Mouse (Mus musculus): ENCODE results near the gene Wasf2.

Wasf2 gene

DNA sequence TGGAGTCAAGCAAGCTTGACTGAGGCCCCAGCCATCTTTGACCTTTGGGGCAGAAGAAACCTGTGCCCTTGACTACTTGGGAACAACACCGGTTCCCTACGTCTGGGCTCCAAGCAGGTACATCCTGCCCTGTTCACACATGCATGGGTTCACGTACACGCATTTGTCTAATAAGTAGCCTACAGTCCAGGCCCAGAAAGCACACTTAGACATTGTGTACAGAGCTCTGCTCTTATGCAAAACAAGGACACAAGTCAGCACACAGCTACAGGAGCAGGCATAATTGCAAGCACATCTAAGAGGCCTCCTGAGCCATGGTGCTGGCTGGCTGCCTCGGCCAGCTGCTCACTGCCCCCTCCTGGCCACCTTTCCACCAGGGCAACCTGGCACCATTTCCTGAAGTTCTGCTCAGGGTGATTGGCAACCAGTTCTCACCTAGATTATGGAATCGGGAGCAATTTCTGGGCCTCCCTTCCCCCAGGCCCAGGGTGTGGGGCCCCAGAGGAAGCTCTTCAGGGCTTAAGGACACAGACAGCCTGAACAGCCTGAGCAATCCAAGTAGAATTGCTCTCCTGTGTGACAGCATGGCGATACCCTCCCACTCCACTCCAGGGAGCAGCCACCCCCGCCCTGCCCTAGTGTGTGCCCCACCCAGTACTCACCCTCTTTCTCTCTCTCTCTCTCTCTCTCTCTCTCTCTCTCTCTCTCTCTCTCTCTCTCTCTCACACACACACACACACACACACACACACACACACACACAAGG lies 70.9 kb downstream of the Wasf2 start:
- peak; percentile 45 to 69 for DNase-seq (ENCODE audit: low spot score in 2 of 2)

DNA sequence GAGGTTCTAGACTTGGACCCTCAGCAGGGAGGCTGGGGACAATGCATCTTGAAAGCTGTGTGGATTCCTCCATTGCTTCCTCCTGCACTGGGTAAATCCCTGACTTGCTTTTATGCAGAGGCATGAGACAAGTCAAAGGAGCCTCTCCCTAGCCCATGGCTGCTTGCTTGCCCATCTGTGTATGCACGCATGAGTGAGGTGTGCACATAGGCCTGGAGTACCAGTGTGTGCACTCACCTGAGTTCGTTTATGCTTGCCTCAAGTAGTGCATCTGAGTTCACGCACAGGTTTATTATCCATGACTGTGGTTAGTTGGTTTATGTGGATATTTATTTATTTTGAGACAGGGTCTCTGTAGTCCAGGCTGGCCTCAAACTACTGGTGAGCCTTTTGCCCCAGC lies 71.9 kb downstream of the Wasf2 start:
- DNase-seq (ENCODE audit: low spot score in 2 of 2), result no peak

DNA sequence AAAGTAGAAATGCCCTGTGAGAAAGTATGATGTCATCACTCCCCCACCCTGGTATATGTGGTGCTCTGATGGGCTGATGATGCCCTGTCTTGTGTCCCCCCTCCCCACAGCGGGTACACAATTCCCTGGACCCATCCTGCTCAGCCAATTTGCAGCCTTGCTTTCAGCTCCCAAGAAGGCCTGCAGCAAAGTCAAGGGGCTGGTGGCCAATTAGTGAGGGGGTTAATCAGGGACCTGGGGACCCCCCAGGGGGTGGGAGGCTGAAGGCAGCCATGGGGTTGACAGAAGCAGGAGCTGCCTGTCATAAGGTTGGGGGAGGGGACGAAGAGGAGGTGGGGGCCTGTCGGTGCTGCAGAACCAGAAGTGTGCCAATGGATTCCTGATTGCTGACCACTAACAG lies 73.3 kb downstream of the Wasf2 start:
- no peak for DNase-seq (ENCODE audit: low spot score in 2 of 2)

DNA sequence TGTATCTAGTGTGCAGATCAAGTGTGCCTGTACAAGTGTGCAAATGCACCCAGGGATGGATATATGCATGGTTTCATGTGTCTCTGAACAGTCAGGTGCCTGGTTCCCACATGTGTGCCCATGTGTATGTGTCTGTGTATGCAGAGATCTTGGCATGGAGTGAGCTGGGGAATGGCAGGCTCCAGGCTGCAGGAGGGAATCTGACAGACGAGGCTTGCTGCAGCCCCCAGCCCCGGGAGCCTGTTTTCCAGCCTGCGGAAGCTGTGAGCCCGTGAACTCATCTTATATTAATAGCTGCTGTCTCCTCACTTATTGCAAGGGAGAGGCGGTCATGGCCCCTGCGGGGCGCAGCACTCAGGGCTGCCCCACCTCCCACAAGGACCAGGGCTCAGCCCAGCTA lies 74.1 kb downstream of the Wasf2 start:
- no peak for DNase-seq (ENCODE audit: low spot score in 2 of 2)

DNA sequence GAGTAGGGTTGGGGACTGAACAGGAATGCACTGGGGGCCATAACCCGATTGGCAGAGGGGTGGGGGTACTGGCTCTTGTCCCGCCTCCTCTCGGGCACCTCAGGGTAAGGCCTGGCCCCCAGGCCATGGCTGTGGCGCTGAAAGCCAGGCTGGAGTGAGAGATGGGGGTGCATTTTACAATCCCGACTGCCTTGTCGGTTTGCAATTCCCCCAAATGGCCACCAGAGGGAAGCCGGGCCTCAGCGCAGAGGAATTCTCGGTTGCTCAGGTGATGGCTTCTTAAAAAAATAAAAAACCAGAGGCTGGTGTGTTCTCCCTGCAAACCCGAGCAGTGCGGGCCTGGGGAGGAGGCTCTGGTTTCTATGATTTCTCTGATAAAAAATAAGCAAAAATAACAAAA lies 79.1 kb downstream of the Wasf2 start:
- no peak for DNase-seq (ENCODE audit: low spot score in 2 of 2)

DNA sequence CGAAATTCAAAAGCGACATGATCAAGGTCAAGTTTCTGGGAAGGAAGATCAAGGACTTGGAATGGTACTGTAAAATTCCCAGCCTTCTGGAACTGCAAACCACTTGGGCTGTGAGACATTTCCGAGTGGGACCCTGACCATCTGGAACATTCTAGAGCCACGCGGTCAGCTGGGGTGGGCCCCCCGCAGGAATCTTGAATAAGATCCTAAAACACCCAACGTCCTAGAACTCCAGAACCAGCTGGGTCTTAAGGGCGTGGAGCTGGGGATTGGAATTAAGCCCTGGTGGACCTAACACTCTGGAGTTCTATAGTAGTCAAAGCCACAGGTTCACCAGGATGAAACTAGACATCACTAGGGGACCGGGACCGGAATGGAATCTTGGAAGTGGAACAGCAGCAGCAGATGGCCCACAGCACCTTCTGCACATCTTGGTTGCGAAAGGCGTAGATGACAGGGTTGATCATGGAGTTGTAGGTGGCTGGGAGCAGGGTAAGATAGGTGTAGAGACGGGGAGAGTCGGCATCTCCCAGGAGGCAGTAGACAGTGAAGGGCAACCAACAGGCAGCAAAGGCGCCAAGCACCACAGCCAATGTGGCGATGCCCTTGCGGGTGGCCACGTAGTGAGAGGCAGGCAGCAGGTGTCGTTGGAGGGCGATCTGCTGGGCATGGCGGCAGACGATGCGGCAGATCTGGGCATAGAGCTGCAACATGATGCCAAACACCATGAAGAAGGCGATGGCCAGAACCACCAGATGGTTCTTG lies 79.9 kb downstream of the Wasf2 start:
- DNase-seq (ENCODE audit: low spot score in 2 of 2), result no peak

DNA sequence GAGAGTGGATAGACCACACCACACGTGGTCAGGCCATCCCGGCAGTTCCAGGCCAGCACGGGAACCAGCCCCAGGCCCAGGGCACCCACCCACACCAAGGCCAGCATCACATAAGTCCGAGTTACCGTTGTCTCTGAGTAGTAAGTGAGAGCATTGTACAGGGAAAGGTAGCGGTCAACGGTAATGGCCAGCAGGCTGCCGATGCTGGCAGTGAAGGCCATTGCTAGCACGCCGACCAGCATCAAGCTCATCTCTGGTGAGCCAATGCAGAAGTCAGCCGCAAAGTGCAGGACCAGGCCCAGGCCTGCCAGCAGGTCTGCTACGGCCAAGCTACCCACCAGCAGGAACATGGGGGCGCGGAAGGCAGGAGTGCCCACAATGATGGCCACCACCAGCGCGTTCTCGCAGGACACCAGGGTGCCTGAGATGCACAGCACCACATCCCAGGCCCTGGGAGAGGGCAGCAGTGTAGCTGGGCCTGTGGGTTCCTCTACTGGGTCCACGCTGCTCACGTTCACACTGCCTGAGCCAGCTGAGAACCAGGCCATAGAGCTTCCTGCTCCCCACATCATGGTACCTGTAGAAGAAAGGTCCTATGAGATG lies 80.6 kb downstream of the Wasf2 start:
- DNase-seq (ENCODE audit: low spot score in 2 of 2), result no peak

DNA sequence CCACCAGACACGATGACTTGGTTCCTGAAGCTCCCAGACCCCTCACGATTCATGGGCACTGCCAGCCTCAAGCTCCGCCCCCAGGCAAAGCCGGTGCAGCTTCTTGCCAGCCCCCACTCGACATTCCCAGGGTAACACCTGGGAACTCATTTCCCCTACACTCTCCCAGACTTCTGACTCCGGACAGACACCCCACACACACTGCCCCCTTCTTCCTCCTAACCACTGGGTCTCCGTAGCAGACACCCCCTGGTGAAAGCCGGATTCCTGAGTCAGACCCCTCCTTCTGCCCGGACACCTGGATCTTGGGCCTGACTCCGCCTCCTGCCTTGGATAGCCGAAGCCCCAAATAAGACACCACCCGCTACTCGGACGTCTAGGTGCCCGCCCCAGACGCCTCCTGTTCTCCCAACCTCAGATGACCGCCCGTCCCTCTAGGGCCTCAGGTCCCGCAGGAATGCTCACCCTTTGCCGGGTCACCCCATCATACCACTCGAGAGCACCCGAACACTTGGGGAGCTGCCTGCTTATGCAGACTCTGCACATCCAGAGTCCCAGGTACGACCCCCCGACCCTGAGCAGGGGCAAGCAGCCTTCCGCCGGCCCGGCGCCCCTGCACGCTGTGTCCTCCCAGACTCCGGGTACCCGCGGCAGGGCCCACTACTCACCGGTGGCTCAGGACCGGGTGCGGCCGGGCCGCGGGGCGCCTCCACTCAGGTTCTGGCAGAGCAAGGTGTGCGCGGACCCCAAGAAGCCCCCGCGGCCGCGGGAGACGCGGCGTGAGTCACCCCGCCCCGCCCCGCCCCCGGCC lies 81.7 kb downstream of the Wasf2 start, which contains the start of the genes Cd164l2 and Gpr3:
Cd164l2 (plus strand) TSS at position 381 of the 811 bp plus-strand sequence.
Gpr3 (minus strand) TSS at position 786 of the 811 bp plus-strand sequence.
- no peak for DNase-seq (ENCODE audit: low spot score in 2 of 2)

DNA sequence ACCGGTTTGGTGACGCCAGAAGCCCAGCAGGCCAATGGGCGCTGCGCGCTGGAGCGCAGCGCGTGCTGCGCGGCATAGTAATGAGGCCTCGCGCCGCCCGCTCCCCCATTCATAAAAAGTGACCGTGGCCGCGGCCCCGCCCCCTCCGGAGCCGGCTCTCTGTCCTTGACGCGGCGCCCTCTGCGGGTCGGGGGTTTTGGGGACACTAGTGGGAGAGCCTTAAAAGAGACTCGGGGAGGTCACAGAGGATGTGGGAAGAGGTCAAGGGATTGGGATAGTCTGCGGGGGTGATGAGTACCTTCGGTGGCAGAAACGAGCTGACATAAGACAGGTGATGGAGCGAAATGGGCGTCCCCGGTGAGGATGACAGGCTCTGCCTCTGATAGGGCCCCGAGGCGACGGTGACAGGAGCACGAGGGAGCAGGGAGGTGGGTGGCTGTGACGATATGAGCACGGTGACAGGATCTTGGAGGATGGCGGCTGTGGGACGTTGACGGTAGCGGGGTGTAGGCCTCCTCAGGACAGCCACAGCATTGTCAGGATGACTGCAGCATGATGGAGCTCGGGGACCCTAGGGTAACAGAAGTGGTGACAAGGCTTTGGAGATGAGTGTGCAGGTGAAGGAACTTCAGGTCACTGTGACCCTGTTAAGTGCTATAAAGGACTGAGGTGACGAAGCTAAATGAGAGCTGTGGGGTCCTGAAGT lies 82.4 kb downstream of the Wasf2 start:
- DNase-seq (ENCODE audit: low spot score in 2 of 2), result peak; percentile 52 to 70

DNA sequence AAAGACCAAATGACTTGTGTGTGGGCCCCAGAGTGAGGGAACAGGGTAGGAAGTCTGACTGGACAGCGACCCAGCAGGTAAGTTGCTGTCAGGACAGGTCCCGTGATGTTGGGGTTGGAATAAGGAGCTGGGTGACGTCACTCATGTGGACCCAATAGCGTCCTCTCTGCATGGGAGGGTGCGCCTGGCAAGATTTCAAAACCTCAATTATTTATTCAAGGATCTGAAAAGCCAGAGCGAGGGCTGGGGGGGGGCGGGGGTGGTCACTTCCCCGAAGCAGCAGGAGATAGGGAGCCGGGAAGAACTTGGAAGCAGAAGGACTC lies 82.9 kb downstream of the Wasf2 start:
- no peak for DNase-seq (ENCODE audit: low spot score in 2 of 2)

DNA sequence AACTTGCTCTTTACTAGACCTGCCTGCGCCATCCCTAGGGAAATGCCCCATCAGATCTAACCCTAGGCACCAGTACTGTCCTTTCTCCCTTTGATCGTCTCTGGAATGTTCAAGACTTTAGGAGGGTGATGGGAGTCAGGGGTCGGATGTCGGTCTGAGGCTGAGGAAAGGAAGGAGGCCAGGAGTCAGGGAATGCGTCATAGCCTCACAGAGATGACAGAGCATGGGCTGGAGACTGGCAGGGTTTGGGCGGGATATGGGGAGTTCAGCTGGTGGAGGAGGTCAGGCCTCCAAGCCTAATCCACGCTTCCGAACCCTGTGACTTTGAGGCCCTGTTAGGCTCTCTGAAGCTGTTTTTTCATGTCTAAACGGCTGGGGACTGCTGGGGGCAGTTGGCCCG lies 83.4 kb downstream of the Wasf2 start:
- no peak for DNase-seq (ENCODE audit: low spot score in 2 of 2)

DNA sequence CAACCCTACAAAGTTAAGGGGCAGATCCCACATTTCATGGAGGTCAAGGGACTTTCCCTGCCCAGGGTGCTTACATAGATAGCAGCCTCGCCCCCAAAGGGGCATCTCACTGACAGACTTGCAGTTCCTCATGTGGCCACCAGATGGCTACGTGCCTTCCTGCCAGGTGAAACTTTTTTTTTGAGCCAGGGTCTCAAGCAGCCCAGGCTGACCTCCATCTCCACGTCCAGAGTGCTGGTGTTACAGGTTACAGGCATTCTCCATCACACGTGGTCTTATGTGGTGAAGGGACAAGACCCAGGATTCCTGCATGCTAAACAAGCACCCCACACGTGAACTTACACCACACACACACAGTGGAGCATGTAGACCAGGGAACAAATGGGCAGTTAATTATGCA lies 87.3 kb downstream of the Wasf2 start:
- DNase-seq (ENCODE audit: low spot score in 2 of 2), result peak; percentile 39 to 63

DNA sequence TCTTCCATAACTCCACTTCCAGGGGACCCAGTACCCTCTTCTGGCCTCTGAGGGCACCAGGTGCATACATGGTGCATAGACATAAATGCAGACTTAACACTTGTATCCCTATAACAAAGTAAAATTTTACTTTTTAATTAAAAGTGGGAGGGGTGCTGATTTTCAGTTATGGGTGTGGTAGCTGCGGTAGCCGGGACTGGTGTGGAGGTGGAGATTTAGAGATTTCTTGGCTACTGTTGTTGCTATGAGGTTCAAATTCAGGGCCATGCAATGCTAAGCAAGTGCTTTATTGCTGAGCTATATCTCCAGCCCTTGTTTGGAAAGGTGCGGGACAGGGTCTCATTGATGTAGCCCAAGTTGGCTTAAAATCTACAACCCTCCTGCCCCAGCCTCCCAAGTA lies 88.4 kb downstream of the Wasf2 start:
- DNase-seq (ENCODE audit: low spot score in 2 of 2), result no peak

DNA sequence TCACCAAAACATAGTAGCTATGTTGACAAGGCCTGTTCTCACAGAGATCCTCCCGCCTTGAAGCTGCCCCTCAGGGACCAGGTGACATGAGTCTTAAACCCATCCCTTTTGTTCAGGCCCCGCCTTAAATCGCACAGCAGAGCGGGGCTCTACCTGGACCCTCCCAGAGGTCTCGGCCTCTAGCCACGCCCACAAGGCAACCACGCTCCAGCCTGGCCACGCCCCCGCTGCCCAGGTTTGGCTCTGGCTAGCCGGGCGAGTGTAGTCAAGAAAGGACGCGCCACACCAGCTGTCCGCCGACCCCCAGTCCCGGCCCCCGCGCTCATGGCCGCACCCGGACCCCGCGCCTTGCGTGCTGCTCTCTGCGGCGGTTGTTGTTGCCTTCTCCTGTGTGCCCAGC lies 90.4 kb downstream of the Wasf2 start:
- DNase-seq (ENCODE audit: low spot score in 2 of 2), result no peak

DNA sequence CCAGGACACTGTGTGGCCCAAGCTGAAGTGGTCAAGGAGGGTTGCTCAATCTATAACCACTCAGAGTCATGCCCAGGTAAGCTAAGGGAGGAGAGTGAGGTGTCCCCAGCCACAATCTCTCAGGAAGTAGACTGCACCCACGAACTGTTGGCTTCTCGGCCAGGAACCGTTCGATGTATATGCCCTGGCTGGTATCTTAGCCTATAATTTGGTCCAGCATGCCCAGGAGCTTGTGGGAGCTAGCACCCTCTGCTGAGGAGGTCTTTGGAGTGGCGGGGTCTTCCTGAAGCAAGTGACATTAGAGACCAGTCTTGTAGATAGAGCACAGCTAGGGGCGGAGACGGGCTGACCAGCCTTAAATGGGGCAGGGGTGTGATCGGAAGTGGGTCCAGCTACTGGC lies 91.4 kb downstream of the Wasf2 start:
- DNase-seq (ENCODE audit: low spot score in 2 of 2), result no peak

DNA sequence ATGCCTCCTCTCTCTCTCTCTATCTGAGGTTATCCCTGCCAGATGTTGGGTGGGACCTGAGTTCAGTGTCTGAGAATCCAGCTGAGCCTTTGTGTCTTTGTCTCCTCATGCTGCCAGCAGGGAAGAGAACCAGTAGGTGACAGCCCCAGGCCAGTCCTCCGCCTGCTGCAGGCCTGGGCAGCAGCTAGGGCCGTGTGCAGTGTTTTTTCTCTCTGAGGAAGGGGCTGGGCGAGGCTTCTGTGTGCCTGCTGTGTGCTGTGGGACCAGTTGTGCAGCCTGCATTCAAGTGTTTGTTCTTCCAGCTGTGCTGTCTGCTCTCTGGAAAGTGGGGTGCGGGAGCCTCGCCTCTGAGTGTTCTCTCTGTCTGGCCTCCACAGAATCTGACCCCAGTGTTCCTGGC lies 93.6 kb downstream of the Wasf2 start:
- no peak for DNase-seq (ENCODE audit: low spot score in 2 of 2)

DNA sequence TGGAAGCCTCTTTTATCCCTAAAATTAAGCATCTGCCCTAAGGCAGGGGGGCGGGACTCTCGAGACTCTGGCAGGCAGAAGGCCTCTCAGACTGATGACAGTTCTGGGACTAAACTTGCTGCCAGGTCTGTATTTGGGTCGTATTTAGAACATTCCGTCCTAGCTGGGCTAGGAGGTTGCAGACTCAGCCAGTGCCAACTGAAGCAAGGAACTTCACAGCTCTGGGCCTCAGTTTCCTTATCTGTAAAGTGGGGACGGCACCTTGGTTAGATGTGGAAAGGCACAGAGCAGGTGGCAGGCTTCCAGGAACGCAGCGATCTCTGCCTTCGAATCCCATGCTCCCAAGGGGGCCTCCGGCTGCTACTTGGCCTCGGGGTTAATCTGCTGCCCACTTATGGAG lies 95.8 kb downstream of the Wasf2 start:
- no peak for DNase-seq (ENCODE audit: low spot score in 2 of 2)

DNA sequence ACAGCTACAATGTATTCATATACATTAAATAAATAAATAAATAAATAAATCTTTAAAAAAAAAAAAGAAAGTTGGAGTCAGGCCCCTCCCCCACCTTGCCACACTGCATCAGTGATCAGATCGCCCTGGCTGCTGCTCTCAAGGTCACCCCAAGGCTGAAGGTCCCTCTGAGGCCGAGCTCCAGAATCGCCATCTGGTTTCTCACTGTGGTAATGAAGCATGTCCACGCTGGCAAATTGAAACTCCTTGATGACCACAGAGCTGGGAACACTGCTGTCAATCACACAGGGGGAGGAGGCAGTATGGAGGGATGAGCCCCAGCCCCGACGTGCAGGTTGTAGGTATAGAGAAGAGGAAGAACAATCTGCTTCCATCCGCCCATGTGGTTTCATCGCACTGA lies 97.3 kb downstream of the Wasf2 start:
- no peak for DNase-seq (ENCODE audit: low spot score in 2 of 2)

DNA sequence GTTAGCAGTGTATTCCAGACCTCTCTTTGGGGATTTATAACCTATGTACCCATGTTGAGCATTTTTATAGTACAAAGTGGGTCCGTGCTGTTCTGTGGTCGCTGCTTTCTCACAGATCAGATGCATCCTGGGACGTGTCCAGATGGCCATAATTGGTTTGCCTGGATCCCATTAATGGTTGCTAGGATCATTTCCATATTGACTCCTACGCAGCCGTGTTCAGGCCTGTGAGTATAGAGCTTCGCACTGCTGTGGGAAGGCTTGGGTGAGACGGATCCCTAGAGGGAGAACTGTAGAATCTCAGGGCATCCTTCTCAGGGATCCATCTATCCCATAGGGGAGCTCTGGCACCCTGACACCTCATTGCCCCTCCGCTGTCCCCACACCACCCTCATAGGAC lies 99.3 kb downstream of the Wasf2 start:
- DNase-seq (ENCODE audit: low spot score in 2 of 2), result no peak

DNA sequence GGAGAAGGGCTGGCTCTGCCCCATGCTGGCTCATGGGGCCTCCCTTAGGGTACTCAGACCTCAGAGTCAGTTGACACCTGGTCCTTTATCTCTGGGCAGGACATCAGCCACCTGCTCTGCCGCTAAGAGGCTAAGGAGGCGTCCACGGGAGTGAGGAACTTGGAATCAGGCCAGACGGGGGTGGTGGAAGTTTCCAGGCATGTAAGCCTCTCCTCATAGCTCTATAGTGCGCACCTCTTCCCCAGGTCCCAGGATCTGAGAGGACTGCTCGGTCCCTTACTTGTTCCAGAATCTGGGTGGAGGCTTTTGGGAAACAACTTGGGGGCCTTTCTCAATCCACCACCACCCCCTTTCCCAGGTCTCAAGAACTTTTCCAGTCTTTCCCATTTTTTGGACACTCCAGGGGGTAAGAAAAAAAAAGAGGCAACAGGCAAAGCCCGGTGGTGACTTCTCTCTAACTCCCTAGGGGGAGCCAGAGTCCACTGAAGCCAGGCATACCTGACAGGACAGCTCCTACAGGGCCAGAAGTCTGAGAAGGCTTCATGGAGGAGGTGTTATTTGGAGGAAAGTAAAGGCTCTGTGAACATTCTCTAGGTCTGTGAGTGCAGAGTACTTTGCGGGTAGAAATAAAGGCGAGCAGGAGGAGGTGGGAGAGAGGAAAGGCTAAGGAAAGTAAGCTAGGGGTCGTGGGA lies 103.1 kb downstream of the Wasf2 start:
- no peak for DNase-seq (ENCODE audit: low spot score in 2 of 2)

DNA sequence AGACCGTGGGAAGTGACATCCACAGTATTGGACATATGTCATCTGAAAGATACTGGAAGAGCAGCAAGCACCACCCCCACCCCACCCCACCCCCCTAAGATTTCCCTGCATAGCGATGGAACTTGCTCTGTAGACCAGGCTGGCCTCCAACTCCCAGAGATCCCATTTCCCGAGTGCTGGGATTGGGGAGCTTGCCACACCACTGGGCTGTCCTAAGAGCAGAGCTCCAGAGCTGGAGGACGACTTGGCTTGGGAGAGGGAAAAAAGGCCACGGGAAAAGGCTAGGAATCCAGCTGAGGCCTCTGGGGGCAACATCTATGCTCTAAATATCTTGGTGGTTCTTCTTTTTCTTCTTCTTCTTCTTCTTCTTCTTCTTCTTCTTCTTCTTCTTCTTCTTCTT lies 104.5 kb downstream of the Wasf2 start:
- DNase-seq (ENCODE audit: low spot score in 2 of 2), result no peak
